Mouse (Mus musculus): Measurements from ENCODE around the gene Coq10a.

- TF ChIP-seq POLR2A (IDR thresholded peaks at IDR 0.05; ENCODE audit: insufficient read depth, low read depth, low read length) (no peak), CTCF (IDR thresholded peaks at IDR 0.05) (no peak)
Measured at GRCm38 (mm10) chr10:128367899-128368401, 847 bp downstream of the Coq10a start.

Data from heart, adult 2 months (tissue).